Mouse (Mus musculus) embryonic facial prominence, embryonic 15.5 days (tissue): ENCODE results near the gene BC048679. TPM values are rescaled to one million over a fixed set of nuclear protein-coding genes. Genes with fewer than 3 reads are reported as not detected.

Source experiments
- ATAC-seq: fragments of 200-750 bp; cut with Nextera tagmentation; 2 replicates; pipeline ENCODE4 v1.8.0; 2017; ENCODE audit warnings: low read depth, moderate TSS enrichment; ENCODE audit not compliant: insufficient number of reproducible peaks, low FRiP score, low TSS enrichment
- H3K27ac ChIP-seq: fragments of 300-500 bp; sonication (generic); replicated peaks from 2 replicates; pipeline ENCODE4 v1.5.1; 2015; ENCODE audit warnings: mild to moderate bottlenecking, inconsistent platforms
- H3K27me3 ChIP-seq: fragments of 300-500 bp; sonication (generic); 2 replicates; pipeline ENCODE4 v1.6.1; 2015; ENCODE audit warnings: inconsistent platforms
- H3K36me3 ChIP-seq: fragments of 300-500 bp; sonication (generic); 2 replicates; pipeline ENCODE4 v1.6.1; 2015; ENCODE audit warnings: mild to moderate bottlenecking, inconsistent platforms
- H3K4me1 ChIP-seq: fragments of 300-500 bp; sonication (generic); 2 replicates; pipeline ENCODE4 v1.6.1; 2015; ENCODE audit warnings: inconsistent platforms
- H3K4me2 ChIP-seq: fragments of 300-500 bp; sonication (generic); replicated peaks from 2 replicates; pipeline ENCODE4 v1.6.1; 2015; ENCODE audit warnings: mild to moderate bottlenecking, inconsistent platforms
- H3K4me3 ChIP-seq: fragments of 300-500 bp; sonication (generic); replicated peaks from 2 replicates; pipeline ENCODE4 v1.5.1; 2015; ENCODE audit warnings: mild to moderate bottlenecking, inconsistent platforms
- H3K9ac ChIP-seq: fragments of 300-500 bp; sonication (generic); 2 replicates; pipeline ENCODE4 v1.6.1; 2015; ENCODE audit warnings: inconsistent platforms
- H3K9me3 ChIP-seq: fragments of 300-500 bp; sonication (generic); replicated peaks from 2 replicates; pipeline ENCODE4 v1.6.1; 2016; ENCODE audit warnings: inconsistent platforms
- WGBS: fragments of 180-500 bp; shearing (Covaris S2); methylation state at CpG from one replicate; pipeline ENCODE4 v1.1.7; 2015; 5-methylcytosine and 5-hydroxymethylcytosine counted together
- polyA plus RNA-seq: library from polyadenylated mRNA; unstranded; fragments of >200 nt; fragmentation: Nextera tagmentation; extraction: Ambion mirVana; gene quantifications from 2 replicates; pipeline ENCODE4 v1.2.1, GENCODE M21; 2015

BC048679 gene
- polyA plus RNA-seq, result not detected in 2 replicates

DNA sequence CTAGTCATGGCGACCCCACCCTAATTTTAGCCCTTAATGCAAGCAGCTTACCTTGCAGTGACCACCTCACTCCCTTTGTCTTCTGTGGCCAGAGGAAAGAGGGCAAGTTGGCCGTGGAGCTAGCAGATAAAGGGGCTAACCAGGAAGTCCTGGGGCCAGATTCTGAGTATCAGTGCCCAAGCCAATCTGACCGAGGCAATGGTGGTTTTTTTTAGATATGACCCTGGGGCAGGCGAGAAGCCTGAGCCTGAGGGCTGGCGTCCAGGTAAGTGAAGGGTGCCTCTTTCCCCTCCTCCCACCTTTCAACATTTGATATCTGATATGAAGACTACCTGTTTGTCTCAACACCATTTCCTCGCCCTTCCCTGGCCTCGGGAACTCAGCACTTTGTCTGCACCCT is at the start of gene BC048679:
Gene BC048679, minus strand, starts transcription at position 101 of the 400 bp plus-strand sequence.
- Histone ChIP-seq H3K27ac (no peak within 1 kb of the TSS), H3K27me3 (peaks cover 39% of the 10 kb centered on the region), H3K4me3 (no peak within 1 kb of the TSS), H3K9me3 (no peaks in the 10 kb centered on the region), H3K36me3 (no peaks in the 10 kb centered on the region), H3K9ac (no peak within 1 kb of the TSS), H3K4me1 (peaks cover 8% of the 10 kb centered on the region), H3K4me2 (no peak within 1 kb of the TSS)
- 54% methylated on average over 7 of the region's 7 CpGs for WGBS
- no peak for ATAC-seq

DNA sequence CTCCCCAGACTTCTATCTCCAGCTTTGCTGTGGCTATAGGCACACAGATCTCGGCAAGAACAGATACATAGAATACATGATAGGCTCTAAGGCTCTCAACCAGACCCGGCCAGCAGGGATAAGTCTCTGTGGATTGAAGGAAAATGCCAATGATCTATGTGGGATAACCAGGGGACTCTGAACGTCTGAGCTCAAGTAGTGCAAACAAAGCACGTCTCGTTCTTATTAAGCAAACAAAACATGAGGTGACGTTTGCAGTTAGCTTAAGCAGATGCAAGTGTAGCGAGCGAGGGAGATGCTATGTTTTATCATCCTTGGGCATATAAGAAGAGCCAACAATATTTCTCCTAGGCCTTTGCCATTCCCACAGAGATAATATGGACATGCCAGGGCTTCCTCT is 44.9 kb upstream of the BC048679 start:
- 80% methylated on average over 8 of the region's 8 CpGs for WGBS
- no peaks in the 10 kb centered on the region for H3K27me3 ChIP-seq

DNA sequence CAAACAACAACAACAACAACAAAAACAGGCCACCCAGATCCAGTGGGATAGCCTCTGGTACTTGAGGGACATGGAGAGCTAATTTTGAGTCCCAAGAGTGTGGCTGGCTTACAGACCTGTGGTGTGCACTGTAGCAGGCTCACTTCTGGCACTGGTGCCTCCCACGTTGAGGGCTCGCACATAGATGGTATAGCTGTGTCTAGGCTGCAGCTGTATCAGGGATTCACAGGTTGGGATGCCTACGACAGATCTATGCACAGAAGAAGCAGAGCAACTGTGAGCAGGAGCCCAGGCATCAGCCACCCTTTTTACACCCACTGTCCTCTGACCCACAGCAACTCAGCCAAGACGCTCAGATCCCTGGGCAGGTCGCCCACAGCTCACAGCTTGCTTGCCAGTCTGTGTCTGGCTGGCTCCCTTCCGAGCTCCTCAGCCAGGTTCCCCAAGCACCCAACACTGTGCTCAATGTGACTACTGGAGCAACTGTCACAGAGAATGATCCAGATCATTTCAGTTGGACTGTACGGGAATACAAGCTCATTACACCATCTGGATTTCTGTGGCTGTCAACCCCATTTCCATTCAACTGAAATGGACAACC is 43.9 kb upstream of the BC048679 start:
- H3K27ac ChIP-seq, result no peak overlapping the region

More for the DNA sequence above, 44.9 kb upstream of the BC048679 start:
- Histone ChIP-seq H3K4me2 (no peak overlapping the region), H3K4me1 (no peaks in the 10 kb centered on the region), H3K9me3 (no peaks in the 10 kb centered on the region), H3K27ac (no peak overlapping the region), H3K4me3 (no peak overlapping the region), H3K36me3 (no peaks in the 10 kb centered on the region), H3K9ac (no peak overlapping the region)
- no peak for ATAC-seq

DNA sequence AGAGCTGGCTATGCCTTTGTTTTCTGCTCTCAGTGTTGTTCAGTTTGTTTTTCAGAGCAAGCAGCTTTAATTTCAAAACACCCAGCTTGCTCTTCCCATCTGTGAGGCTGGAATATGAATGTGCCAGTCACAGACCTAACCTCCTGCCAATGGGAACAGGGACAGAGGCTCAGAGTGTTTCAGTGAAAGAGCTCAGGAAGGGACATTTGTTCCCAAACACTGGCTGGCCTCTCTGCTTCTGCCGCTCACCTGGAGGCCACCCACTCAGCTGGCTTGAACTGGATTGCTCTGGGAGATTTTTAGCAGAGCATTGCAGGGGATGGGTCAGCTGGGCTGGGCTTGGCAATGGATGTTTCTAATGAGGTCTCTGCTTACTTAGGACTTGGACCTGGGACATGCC is 42.9 kb upstream of the BC048679 start:
- H3K36me3 ChIP-seq, result no peaks in the 10 kb centered on the region
- 46% methylated on average over 1 of the region's 1 CpGs for WGBS
- H3K27ac ChIP-seq, result no peak overlapping the region
- H3K9me3 ChIP-seq, result no peaks in the 10 kb centered on the region
- no peak for ATAC-seq
- no peak overlapping the region for H3K4me2 ChIP-seq
- H3K4me1 ChIP-seq, result no peaks in the 10 kb centered on the region
- no peaks in the 10 kb centered on the region for H3K27me3 ChIP-seq
- no peak overlapping the region for H3K9ac ChIP-seq
- H3K4me3 ChIP-seq, result no peak overlapping the region

More for the DNA sequence above, 43.9 kb upstream of the BC048679 start:
- Histone ChIP-seq H3K4me3 (no peak overlapping the region), H3K4me1 (no peaks in the 10 kb centered on the region), H3K4me2 (no peak overlapping the region), H3K9ac (no peak overlapping the region), H3K9me3 (no peaks in the 10 kb centered on the region), H3K36me3 (no peaks in the 10 kb centered on the region), H3K27me3 (no peaks in the 10 kb centered on the region)
- WGBS, result 79% methylated on average over 7 of the region's 7 CpGs
- ATAC-seq, result no peak

DNA sequence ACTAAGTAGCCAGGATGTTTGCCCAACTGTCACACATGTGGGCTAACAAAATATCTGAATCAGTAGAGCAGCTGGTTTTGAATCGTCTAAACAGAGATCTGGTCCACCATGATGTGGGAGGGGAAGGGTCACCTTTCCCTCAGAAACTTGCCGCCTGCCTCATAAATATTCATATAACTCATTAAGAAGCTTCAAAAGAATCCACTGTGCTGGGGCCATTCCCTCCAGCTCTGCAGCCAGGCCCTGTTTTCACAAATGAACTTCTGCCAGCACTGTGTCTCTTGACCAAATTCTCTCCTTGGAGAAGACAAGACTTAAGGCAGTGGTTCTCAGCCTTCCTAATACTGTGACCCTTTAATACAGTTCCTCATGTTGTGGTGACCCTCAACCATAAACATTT is 41.5 kb upstream of the BC048679 start:
- no peaks in the 10 kb centered on the region for H3K27me3 ChIP-seq
- H3K27ac ChIP-seq, result no peak overlapping the region
- 0 out of 2 replicates have a peak, but pooled peaks cover under 1% of the 10 kb centered on the region for H3K9me3 ChIP-seq
- no peak overlapping the region for H3K9ac ChIP-seq
- no peaks in the 10 kb centered on the region for H3K4me1 ChIP-seq
- WGBS, result 40% methylated on average over 2 of the region's 2 CpGs
- no peak overlapping the region for H3K4me3 ChIP-seq
- H3K4me2 ChIP-seq, result no peak overlapping the region
- H3K36me3 ChIP-seq, result peaks cover 12% of the 10 kb centered on the region
- no peak for ATAC-seq

DNA sequence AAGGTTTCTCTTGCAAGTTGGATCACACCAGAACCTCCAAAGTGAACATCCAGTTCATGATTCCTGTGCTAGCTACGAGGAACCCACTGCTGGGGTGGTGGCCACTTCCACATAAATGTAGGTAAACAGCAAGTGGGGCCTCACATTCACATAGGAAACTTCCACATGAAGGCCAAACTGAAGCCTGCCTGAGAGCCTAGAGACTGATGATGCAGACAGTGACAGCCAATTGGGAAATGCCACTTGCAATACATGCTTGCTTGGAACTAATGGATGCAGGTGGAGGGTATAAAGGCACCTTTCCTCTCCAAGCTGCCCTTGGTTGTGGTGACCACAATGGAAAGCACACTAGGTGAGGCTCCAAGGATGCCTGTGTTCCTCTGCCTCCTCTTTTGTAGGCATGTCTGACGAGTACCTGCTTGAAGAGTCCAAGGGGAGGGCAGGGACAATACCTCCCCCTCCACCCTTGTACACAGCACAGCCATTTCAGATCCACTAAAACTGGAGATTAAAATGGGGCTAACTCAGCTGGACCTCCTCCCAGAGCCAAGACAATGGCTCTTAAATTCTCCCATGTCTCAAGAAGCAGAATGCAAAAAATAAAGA is 40.1 kb upstream of the BC048679 start:
- 76% methylated on average over 2 of the region's 2 CpGs for WGBS
- ATAC-seq, result no peak
- H3K36me3 ChIP-seq, result peaks cover 26% of the 10 kb centered on the region

DNA sequence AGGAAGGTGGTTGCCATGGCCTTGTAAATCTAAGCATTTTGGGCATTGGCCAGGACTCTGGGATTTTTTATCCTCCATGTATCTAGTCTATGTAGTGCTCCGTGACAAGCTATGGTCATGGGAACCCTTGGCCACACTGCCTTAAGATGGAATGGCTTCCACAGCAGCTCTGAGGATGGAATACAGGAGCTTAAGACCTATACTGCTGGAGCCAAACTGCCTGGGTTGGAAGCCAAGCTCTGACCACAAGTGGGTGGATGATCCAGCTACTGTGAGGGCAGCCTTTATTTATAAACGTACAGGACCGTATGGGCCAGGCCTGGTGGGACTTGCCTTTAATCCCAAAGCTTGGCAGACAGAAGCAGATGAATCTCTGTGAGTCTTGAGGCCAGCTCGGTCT is 38.4 kb upstream of the BC048679 start:
- 72% methylated on average over 4 of the region's 4 CpGs for WGBS
- H3K4me1 ChIP-seq, result no peaks in the 10 kb centered on the region

More for the DNA sequence above, 40.1 kb upstream of the BC048679 start:
- Histone ChIP-seq H3K9me3 (peaks cover 3% of the 10 kb centered on the region; the same call in 1 of the 2 replicates), H3K4me3 (no peak overlapping the region), H3K27ac (no peak overlapping the region), H3K27me3 (no peaks in the 10 kb centered on the region), H3K9ac (no peak overlapping the region), H3K4me2 (no peak overlapping the region), H3K4me1 (no peaks in the 10 kb centered on the region)

DNA sequence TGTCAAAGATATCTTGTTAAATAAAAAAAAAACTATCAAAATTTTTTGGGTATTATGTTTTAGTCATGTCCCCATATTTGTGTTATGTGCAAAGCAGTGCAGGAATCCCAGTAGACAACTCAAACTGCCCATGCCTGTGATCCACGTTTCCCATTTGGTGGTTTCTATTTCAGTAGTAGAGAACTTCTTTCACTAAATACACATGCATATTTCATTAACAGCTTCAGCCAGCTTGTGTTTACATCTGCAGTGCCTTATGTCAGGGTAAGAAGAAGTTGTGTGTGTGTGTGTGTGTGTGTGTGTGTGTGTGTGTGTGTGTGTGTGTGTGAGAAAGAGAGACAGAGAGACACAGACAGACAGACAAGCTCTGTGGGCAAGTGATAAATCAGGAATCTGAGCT is 33.4 kb upstream of the BC048679 start:
- Histone ChIP-seq H3K36me3 (peaks cover 83% of the 10 kb centered on the region), H3K27me3 (no peaks in the 10 kb centered on the region), H3K9ac (no peak overlapping the region), H3K4me3 (no peak overlapping the region), H3K27ac (no peak overlapping the region), H3K4me1 (no peaks in the 10 kb centered on the region), H3K9me3 (peaks cover 3% of the 10 kb centered on the region; the same call in 1 of the 2 replicates), H3K4me2 (no peak overlapping the region)
- WGBS, result 82% methylated on average over 1 of the region's 1 CpGs
- ATAC-seq, result no peak

More for the DNA sequence above, 38.4 kb upstream of the BC048679 start:
- Histone ChIP-seq H3K27me3 (no peaks in the 10 kb centered on the region), H3K27ac (no peak overlapping the region), H3K9ac (no peak overlapping the region), H3K36me3 (peaks cover 43% of the 10 kb centered on the region), H3K4me2 (no peak overlapping the region), H3K9me3 (peaks cover 3% of the 10 kb centered on the region; the same call in 1 of the 2 replicates), H3K4me3 (no peak overlapping the region)
- ATAC-seq, result no peak

DNA sequence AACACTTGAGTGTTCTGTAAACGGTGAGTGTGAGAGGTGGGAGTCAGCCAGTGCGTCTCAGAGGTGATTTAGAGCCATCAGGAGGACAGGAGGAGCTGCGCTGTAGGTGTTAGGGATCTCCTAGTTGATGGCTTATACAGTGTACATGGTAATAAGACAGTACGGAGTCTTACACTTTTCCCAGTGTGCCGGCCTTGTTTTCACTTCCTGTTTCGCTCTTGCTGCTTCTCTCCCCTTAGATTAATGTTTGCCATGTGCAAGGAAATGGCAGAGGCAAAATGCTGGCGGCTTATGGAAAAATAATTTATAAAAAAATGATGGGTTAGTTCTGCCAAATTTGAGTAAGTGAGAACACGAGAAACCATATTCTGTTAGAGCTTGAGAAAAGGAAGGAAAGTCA is 30.8 kb upstream of the BC048679 start:
- no peak overlapping the region for H3K4me3 ChIP-seq
- peaks cover 70% of the 10 kb centered on the region for H3K36me3 ChIP-seq
- H3K27ac ChIP-seq, result no peak overlapping the region
- no peaks in the 10 kb centered on the region for H3K27me3 ChIP-seq
- 92% methylated on average over 8 of the region's 8 CpGs for WGBS
- no peaks in the 10 kb centered on the region for H3K9me3 ChIP-seq
- H3K4me2 ChIP-seq, result no peak overlapping the region
- no peak for ATAC-seq
- H3K4me1 ChIP-seq, result peaks cover 12% of the 10 kb centered on the region
- H3K9ac ChIP-seq, result no peak overlapping the region

DNA sequence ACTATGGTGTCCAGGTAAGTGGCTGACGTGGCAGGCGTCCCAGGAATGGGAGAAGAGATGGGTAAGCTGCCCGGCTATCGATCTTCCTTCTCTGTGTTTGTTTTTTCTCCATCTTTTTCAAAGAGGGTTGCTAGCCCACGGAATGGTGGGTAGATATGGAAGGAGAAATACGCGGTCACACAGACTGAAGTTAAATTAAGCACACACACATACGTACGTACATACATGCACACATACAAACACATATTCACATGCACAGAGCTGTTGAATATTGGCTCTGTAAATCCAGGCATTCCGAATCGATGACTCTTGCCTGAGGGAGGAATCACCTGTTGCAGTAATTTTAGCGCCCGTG is 25.6 kb upstream of the BC048679 start:
- H3K4me3 ChIP-seq, result peak overlapping the region; percentile 85
- no peak for ATAC-seq
- 10% methylated on average over 13 of the region's 13 CpGs for WGBS
- peaks cover 18% of the 10 kb centered on the region for H3K4me1 ChIP-seq
- peaks cover 19% of the 10 kb centered on the region for H3K36me3 ChIP-seq
- peak overlapping the region; percentile 72 for H3K4me2 ChIP-seq
- H3K27me3 ChIP-seq, result no peaks in the 10 kb centered on the region
- peak overlapping the region; percentile 66 for H3K9ac ChIP-seq
- peak overlapping the region; percentile 97 for H3K27ac ChIP-seq
- no peaks in the 10 kb centered on the region for H3K9me3 ChIP-seq

DNA sequence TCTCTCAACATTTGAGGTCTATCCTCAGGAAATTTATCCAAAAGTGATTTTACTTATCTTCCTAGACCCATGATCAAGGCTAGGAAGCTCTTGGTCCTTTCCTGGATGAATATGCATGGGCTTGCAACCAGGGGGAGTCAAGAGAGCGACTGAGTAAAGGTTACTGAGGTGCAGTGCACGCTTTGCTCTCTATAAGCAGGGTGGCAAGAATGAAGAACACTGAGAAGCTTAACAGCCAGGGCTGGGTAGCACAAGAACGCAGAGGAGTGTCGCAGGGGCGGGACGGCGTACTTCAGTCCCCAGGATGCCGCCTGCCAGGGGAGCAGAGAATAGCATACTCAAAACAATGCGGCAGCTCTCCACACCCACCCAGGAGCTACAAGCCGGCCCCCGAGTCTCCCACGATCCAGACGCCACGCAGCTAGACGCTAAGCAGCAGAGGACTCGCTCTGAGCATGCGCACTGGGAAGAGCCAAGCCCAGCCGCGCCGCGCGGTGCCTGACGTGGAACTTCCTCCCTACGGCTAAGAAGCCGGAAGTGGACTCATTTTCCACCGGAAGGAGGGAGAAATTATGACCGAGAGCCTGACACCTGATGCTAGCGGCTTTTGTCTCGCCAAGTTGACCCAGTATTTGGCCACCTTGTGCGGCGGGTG is 25.1 kb upstream of the BC048679 start:
- Histone ChIP-seq H3K4me3 (peak overlapping the region; percentile 85), H3K4me1 (peaks cover 18% of the 10 kb centered on the region), H3K27ac (peak overlapping the region; percentile 97), H3K36me3 (peaks cover 16% of the 10 kb centered on the region), H3K9me3 (no peaks in the 10 kb centered on the region), H3K4me2 (peak overlapping the region; percentile 72), H3K9ac (peak overlapping the region; percentile 66), H3K27me3 (no peaks in the 10 kb centered on the region)
- peak; percentile 97 for ATAC-seq
- WGBS, result under 1% methylated on average over 31 of the region's 31 CpGs
